Mouse (Mus musculus) inflammation-experienced regulatory T-cells, adult 6 months (primary cell): ENCODE measurements around the gene Dffb. TPM values are rescaled to one million over a fixed set of nuclear protein-coding genes. Genes with fewer than 3 reads are reported as not detected.
A peak's percentile ranks its signal among the peaks of the same experiment; 100 is the strongest.

Experiments
- ATAC-seq: one replicate; pipeline ENCODE4 v1.8.0; 2017
- polyA plus RNA-seq, 3 experiments: library from polyadenylated mRNA; unstranded; fragments of 100-300 nt; shearing (Covaris generic); gene quantifications; one replicate each; pipeline ENCODE4 v1.2.1; 2017

Gene Dffb
- 10 to 100 TPM; 14.3 to 15.9 (median 15.5) TPM for polyA plus RNA-seq

DNA sequence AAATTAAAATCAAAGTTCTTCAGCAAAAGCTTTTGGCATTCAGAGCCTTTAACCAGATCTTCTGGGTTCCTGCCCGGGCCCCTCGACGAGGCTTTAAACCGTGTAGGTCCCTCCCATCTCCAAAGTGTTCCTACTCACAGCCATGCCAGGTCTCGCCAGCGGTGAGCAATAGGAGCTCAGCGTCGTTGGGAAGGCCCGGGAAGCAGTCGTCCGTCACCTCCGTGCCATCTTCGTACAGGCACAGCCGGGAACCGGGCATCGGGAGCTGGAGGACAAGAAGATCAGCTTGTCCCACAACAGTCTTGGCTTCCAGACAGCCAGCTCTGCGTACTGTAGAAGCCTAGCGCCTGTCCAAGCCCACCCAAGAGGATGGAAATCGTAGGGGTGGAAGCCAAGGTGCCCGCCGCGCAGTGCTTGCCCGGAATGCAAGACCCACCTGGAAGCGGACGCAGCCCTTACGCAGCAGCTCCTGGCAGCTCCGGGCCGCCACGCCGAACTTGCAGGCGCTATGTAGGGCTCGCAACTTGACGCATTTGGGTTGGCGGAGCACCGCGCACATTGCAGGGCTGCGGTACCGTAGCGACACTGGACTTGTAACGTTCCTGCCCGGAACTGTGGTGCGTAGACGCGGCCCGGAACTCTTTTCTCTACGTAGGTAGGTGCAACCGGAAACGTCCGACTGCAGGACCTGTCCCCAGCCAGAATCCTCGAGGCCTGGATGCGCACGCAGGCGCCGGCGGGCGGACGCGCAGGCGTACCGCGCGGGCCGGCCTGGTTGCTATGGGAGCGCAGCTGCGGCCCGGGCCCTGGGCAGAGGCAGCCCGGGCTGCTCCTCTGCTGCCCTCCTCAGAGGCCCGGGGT, at the start of gene Dffb, which contains the start of gene Cep104:
TSS of gene Dffb (minus strand) at position 696 of the 861 bp plus-strand sequence.
TSS of gene Cep104 (plus strand) at position 764 of the 861 bp plus-strand sequence.
- peak; percentile 93 for ATAC-seq

DNA sequence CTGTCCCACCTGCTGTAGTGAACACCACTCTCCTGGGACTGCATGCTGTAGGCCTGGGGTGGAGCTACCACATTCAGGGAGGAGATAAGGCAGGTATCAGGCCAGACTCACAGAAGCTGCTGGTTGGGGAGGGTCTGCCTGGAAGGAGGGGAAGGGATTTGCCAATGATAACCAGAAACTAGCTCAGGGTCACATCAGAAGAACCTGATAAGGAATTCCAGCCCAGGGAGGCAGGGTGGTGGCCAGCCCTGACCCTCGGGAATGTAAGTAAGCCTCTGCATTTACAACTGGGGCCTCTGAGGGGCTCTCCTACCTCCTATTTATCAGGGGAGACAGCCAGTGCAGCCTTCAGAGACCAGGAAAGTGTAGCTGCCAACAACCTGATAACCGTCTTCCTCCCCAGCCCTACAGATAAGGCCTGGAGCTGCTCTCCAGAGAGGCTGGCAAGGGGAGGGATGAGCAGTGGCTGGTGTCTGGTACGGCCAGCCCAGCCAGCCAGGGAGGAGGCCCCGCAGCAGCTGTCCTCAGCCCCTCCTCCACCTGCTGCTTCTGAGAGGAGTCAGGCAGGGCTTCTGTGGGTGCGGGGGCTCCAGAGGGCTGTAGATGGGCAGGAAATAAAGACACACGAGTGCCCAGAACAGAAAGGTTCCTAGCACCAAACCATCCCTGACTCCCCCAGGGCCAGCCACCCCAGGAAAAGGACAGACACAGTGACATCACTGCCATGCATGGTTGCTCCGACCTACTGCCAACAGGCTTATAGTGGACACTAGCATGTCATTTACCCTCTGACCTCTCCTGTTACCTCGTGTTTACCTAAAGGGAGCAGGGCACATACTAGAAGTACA, 49.1 kb upstream of the Dffb start:
- ATAC-seq = no peak

DNA sequence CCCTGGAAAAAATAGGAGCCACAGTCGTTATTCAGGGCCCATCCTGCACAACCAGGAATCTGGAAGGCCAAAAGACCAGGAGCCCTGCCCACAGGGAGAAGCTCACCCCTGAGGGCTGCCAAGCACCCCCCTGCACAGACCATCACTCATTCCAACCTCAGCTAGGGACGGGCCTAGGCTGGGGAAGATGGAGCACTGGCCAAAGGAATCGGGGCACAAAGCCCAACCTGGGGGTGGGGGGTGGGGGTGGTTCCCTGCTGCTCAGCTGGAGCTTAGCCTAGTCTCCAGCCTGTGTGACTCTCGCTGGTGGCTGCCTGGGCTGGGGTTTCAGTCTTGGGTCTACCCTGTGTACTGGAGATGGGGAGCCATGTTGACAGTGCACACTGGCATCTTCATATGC, 47.9 kb upstream of the Dffb start:
- no peak for ATAC-seq

DNA sequence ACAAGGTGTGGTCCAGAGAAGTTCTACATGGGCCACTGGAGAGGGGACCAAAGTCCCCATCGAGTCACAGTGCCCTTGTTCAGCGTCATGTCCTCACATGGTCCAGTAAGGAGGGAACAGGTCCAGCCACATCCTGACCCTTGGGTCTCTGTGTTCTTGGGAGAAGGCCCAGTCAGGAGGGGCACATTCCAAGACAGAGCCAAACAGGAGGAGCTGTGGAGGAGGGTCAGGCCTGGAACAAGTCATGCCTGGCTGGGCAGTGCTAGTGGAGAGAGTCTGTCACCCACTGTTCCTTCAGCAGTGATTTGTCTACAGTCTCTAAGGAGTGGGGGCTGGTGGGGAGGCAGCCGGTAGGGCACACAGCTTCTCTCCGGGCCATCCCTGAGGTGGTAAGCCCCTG, 47.5 kb upstream of the Dffb start:
- no peak for ATAC-seq

DNA sequence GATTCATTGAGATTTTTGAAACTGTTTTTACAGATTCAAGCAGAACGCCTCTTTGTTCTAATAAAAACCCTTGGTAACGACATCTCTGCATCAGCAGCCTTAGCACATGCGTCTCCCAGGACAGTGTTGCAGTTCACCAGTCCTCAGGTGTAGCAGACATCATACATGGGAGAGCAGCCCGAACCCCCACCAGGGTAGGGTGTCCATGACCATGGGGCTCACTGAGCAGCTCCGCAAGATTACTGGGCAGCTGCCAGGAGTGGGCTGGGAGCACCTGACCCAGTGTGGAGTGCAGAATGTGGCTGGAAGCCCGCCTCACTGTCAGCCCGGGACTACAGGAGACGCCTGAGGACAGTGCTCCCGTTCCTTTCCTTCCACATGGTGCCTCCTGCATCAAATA, 46.5 kb upstream of the Dffb start:
- ATAC-seq = no peak

DNA sequence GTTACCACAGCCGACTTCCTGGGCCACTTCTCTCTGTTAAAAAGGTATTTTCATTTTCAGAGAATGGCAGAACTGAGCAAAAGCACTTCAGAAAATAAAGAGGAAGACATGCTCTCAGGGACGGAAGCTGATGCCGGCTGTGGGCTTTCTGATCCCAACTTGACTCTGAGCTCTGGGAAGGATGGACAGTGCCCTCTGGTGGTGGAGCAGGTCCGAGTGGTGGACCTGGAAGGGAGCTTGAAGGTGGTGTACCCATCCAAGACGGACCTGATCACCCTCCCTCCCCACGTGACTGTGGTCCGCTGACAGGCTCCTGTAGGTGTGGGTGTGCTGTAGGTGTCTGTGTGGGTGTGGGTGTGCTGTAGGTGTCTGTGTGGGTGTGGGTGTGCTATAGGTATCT, 44.6 kb upstream of the Dffb start:
- no peak for ATAC-seq

DNA sequence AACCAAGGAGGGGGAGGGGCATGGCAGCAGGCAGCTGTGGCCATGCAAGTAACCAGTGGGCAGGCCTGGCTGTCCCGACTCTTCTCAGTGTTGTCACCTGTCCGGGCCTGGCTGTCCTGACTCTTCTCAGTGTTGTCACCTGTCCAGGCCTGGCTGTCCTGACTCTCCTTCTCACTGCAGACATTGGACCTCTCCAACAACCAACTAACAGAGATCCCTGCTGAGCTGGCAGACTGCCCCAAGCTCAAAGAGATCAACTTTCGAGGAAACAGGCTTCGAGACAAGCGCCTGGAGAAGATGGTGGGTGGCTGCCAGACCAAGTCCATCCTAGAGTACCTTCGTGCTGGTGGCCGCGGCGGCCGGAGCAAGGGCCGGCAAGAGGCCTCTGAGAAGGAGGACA, 40.5 kb upstream of the Dffb start:
- ATAC-seq = no peak

DNA sequence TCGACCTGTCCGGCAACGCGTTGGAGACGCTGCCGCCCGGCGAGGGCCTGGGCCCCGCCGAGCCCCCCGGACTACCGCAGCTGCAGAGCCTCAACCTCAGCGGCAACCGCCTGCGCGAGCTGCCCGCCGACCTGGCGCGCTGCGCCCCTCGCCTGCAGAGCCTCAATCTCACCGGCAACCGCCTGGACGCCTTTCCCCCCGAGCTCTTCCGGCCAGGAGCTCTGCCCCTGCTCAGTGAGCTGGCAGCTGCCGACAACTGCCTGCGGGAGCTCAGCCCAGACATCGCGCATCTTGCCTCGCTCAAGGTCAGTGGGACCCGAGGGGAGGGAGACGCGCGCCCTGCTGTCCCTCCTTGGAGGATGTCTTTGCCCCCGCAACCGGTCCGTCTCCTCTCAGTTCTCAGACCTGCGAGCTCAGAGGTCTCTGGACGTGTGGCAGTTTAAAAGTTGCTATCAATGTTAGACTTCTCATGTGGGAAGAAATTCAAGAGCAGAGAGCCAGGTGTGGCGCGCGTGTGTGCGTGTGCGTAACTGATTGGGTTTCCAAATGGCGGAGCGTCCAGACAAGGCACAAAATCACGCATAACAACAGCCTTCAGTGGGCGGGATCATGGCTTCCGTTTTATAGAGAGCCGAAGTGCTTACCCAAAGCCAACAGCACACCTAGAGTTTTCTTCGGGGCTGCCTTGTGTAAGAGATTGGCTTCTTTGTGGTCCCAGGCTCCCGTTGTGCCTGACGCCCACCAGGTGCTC, 37.4 kb upstream of the Dffb start:
- peak; percentile 19 for ATAC-seq

DNA sequence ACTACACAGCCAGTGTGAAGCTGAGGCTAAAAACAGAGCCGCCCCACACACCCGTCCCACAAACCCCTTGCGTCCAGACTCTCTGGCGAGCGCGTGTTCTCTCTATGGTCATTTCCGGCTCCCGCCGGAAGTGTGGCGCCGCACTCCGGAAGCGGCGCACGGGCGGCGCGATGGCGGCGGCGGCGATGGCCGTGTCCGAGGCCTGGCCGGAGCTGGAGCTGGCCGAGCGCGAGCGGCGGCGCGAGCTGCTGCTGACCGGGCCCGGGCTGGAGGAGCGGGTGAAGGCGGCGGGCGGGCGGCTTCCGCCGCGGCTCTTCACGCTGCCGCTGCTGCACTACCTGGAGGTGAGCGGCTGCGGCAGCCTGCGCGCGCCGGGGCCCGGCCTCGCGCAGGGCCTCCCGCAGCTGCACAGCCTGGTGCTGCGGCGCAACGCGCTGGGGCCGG, 36.7 kb upstream of the Dffb start, which contains the start of gene Lrrc47:
TSS of gene Lrrc47 (plus strand) at position 86 of the 444 bp plus-strand sequence.
- peak; percentile 91 for ATAC-seq

DNA sequence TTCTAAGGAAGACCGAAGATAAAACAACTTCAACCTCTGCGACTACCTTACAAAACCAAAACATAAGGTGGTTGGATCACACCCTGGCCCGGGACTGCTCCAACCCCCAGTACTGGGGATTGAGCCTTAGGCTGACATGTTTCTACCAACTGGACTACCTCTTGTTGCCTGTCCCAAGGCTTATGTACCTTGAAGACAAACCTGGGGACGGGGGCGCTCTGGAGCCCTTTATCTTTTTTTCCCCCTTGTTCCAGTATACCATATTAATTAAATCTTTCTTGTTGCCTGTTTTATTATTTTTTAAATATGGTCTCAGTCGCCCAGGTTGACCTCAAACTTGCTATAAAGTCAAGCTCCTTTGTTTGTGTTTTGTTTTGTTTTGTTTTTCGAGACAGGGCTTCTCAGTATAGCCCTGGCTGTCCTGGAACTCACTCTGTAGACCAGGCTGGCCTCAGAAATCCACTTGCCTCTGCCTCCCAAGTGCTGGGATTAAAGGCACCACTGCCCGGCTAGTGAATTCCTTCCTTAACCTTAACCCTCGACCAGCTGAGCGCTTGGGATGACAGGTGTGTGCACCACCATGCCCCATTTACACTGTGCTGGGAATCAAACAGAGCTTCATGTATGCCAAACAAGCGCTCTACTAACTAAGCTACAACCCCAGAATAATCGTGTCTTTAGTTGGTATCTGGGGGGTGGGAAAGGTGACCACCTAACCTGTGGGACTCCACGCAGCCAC, 36.1 kb upstream of the Dffb start:
- ATAC-seq = peak; percentile 65

DNA sequence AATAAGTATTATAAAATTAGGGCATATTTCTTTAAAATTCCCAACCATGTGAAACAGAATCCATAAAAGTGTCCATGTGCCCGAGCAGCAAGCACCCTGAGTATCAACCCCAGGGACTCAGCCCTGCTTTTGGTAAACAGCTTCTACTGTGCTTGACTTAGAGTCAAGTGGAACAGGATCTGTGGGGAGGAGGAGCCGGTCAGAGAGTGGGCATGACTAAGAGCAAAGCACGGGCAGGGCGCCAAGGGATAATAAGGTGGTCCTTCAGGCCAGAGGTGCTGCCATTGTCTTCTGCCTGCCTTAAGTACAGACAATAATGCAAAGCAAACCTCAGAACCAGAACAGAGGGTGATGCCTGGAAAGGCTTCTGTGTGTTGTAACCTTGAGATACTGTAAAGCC, 32.8 kb upstream of the Dffb start:
- ATAC-seq = no peak

DNA sequence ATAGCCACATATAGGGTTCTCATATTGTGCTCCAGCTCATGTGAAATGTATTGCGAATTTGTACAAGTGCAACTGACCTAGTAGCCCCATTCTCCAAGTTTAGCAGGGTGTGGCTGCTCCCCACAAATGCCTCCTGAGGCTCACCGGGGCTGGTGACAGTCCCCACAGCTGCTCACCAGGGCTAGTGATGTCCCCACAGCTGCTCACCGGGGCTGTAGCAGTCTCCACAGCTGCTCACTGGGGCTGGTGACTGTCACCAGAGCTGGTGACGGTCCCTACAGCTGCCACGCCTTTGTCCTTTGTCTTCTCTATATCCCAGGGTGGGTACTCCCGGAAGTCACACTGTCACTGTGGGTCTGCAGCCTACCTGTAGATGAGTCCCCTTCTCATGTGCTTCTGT, 31.3 kb upstream of the Dffb start:
- ATAC-seq = no peak

DNA sequence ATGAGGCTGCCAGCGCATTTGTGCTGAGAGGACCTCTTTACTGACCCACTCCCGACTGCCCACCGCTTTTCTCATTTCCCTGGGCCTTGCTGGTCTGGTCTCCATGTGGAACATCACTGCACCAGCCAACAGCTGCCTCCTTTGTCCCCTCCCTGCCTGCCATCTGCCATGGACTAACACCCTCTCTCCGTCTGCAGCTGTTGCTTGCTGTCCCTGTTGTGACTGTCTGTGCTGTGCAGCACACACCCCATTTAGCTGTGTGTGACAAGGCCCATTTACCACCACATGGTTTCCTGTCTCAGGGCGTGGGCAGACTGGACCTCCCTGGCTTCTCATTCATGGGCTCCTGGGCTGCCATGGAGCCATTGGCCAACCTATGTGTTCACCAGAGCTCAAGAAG, 30.6 kb upstream of the Dffb start:
- no peak for ATAC-seq

DNA sequence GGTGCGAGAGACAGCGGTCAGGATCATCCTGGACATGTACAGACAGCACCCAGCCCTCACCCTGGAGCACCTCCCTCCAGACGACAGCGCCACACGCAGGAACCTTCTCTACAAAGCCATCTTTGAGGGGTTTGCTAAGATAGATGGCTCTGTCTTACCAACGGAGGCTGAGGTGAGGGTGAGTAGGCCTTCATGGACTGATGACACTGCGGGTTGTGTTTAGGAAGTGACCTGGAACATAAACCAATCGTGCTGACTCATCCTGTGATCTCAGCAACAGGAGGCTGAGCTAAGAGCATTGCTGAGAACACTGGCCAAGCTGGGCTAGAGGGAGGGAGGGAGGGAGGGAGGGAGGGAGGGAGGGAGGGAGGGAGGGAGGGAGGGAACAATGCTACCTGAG, 18.6 kb upstream of the Dffb start:
- no peak for ATAC-seq

DNA sequence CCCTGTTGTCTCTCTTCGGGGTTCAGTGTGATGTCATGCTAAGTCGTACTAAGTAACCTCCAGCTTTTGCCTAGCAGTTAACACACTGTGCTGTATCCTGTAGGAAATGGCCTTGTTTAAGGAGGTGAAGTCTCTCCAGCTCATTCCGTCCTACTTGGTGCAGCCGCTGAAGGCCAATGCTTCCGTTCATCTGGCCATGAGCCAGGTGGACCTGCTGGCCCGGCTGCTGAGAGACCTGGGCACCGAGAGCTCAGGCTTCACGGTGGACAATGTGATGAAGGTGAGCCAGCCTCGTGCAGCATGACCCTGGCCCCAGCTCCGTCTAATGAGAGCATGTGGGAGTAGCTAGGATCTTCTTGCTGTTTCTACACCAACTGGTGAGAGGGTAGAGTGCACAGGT, 17.8 kb upstream of the Dffb start:
- no peak for ATAC-seq

DNA sequence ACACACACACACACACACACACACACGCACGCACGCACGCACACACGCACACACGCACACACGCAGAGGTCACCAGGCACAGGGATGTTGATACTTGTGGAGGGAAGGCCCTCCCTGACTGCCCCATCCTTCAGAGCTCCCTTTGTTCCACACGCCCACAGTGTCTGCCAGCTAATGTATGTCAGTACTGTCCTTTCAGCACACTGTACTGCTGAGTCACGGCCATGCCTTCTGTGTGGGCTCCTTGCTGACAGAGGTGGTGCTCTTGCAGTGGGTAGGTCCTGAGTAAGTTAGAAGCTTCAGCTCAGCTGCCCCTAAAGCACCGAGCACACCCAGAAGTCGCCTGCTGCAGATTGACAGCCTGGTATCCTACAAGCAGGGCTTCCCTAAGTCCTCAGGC, 5.5 kb upstream of the Dffb start:
- ATAC-seq = no peak

DNA sequence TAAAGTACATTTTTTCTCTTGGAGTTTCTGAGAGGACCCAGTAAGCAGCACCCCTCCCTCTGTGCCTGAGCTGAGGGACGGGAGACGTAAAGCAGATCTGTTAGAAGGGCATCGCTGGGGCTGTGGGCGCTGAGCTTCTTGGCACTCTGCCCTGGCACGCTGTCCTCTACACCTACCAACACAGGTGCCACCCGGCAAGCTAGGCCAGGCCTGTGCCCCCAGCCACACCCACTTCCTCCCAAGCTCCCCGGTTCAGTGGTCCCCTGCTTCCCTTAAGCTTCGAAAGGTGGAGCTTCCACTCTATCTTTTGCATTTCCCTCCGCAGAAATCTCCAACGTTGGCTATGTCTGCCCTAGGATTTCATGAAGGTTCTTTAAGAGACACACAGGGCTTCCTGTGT, 4.3 kb upstream of the Dffb start:
- no peak for ATAC-seq

DNA sequence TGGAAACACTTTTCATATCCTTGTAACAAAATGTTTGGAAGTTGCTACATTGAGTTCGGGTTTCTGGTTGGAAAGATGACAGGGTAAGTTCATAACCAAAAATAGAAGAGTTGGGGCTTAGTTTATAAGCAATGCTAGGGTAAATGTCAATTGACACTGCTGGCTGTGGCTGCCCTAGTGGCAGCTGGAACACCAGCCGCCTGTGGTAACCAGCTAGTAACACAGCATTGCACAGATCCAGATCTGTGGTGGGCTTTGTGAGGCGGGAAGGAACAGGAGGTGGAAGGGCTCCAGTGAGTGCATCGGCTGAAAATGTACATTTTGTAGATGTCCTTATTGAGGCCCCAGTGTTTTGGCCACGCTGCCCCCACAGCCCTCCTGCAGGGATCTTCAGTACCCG, 842 bp upstream of the Dffb start:
- ATAC-seq = no peak

DNA sequence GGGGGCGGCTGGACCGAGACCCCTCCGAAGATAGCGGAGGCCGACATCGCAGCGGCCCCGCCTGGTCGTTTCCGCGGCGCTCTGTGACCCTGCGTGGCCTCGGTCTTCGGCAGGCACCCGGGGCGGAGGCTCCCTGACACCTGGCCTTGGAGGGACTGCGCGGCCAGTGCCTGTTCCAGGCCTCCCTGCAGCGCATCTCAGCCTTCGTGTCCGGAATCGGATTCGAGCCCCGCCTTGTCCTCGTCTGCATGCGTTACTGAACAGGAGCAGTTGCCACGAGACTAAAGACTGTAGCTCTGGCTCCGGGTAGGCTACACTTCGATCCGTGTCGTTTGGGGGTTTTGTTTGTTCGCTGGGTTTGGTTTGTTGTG, 351 bp upstream of the Dffb start:
- ATAC-seq = peak; percentile 36

DNA sequence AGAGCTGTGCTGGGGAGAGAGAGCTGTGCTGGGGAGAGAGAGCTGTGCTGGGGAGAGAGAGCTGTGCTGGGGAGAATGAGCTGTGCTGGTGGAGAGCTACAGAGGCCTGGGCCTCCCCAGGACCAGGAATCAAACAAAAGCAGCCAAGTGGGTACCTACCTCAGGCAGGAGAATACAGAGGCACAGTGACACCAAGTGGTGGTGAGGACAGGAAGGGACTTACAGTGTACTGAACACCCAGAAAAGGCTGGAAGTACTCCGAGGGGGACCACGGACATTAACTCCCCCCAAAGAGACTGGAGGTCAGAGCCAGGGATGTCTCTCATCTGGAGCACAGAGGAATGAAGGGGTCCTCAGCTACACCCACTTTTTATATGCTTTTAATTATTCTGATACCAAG, 6.9 kb downstream of the Dffb start:
- no peak for ATAC-seq

DNA sequence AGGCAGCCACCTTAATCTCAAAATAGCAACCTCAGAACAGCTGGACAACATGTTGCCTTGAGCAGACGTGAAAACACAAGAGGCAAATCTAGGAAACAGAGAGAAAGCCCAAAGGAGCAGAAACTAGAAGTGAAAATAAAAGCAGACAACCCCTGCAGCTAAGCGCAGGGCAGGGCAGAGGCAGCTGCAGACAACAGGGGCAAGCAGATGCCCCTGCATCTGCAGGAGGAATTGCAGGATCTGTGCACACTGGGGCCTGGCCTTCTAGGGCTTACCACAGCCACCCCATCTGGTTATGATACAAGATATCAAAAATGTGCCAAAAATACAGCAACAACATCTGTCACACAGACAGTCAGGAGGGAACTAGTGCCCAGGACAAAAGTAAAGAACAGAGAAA, 7.4 kb downstream of the Dffb start:
- ATAC-seq = no peak

DNA sequence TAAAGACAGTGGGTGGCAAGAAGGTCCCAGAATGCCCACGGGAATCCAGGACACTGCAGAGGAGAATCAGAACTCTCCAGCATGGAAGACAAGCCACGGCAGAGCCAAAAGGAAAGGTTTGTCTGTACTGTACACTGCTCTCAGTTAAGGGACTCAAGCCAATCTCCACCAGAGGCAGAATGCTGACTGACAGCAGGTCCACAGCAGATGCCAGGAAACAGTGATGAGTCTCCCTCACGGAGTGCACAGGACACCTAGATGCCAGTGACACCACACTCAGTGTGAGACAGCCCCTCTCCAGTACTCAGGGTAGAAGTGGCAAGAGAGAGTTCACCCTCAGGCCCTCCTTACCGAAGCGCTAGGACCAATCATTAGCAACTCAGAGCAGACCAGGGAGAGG, 8.3 kb downstream of the Dffb start:
- ATAC-seq = no peak
